Mouse (Mus musculus) lung, postnatal 0 days (tissue): ENCODE data around the gene Fto. TPM values are rescaled to one million over a fixed set of nuclear protein-coding genes. Genes with fewer than 3 reads are reported as not detected.

Experiments
- ATAC-seq: fragments of 200-750 bp; cut with Nextera tagmentation; 2 replicates; pipeline ENCODE4 v1.8.0; 2017; ENCODE audit warnings: moderate library complexity
- DNase-seq: peaks from one replicate; pipeline ENCODE4 v3.0.0-alpha.2; 2016; ENCODE audit warnings: low spot score
- H3K27ac ChIP-seq: fragments of 300-500 bp; sonication (generic); 2 replicates; pipeline ENCODE4 v1.5.1; 2014; ENCODE audit warnings: antibody characterized with exemption, mild to moderate bottlenecking, low read length, mixed read lengths
- H3K27me3 ChIP-seq: fragments of 300-500 bp; sonication (generic); replicated peaks from 2 replicates; pipeline ENCODE4 v1.6.1; 2014; ENCODE audit warnings: low read length, mixed read lengths; ENCODE audit not compliant: insufficient read depth
- H3K36me3 ChIP-seq: fragments of 300-500 bp; sonication (generic); 2 replicates; pipeline ENCODE4 v1.6.1; 2014; ENCODE audit warnings: low read length, mixed read lengths; ENCODE audit not compliant: insufficient read depth
- H3K4me1 ChIP-seq: fragments of 300-500 bp; sonication (generic); 2 replicates; pipeline ENCODE4 v1.6.1; 2014; ENCODE audit warnings: antibody characterized with exemption, low read depth, low read length, mixed read lengths; ENCODE audit not compliant: insufficient read depth
- H3K4me2 ChIP-seq: fragments of 300-500 bp; sonication (generic); replicated peaks from 2 replicates; pipeline ENCODE4 v1.6.1; 2014; ENCODE audit warnings: low read depth, mild to moderate bottlenecking, low read length, moderate library complexity, mixed read lengths
- H3K4me3 ChIP-seq: fragments of 300-500 bp; sonication (generic); 2 replicates; pipeline ENCODE4 v1.5.1; 2014; ENCODE audit warnings: low read depth, low read length
- H3K9ac ChIP-seq: fragments of 300-500 bp; sonication (generic); replicated peaks from 2 replicates; pipeline ENCODE4 v1.6.1; 2014; ENCODE audit warnings: low read depth, mild to moderate bottlenecking
- H3K9me3 ChIP-seq: fragments of 300-500 bp; sonication (generic); 2 replicates; pipeline ENCODE4 v1.6.1; 2016; ENCODE audit warnings: low read length, mixed read lengths
- CTCF ChIP-seq: IDR thresholded peaks from 2 replicates; pipeline ENCODE4 v1.5.1; 2016; ENCODE audit warnings: antibody characterized with exemption, mild to moderate bottlenecking
- EP300 ChIP-seq: IDR thresholded peaks from 2 replicates; pipeline ENCODE4 v1.6.1; 2016; ENCODE audit warnings: antibody characterized with exemption, mild to moderate bottlenecking, control low read depth
- WGBS: fragments of 180-500 bp; shearing (Covaris S2); extraction: QIAGEN DNeasy Blood & Tissue Kit; methylation state at CpG from one replicate; pipeline ENCODE4 v1.1.7; 2014; 5-methylcytosine and 5-hydroxymethylcytosine counted together
- polyA plus RNA-seq: library from polyadenylated mRNA; unstranded; fragments of >200 nt; fragmentation: Nextera tagmentation; extraction: Ambion mirVana; gene quantifications from 2 replicates; pipeline ENCODE4 v1.2.1, GENCODE M21; 2015

Fto gene
- polyA plus RNA-seq, 1 experiment from 2014 or later, result 29.8 TPM

DNA sequence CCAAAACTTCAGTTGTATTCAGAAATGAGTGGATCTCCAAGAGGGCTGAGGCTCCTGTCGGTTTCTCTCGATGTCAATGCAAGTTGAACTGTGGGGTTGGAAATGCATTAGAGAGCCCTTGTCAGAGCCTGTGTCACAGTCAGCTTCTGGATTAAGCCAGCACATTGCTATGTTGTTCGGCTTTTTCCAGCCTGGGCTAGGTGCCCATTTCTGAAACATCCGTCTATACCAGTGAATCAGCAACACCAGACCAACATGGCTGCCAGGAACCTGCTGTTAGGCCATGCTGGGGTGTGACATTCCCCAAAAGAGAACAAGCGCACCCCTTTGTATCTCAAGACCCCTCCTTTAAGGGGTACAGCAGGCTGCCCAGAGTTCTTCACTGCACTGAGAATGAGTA is 293.8 kb downstream of the Fto start:
- Histone ChIP-seq H3K4me1 (no peaks in the 10 kb centered on the region), H3K9ac (no peak overlapping the region), H3K4me3 (no peak overlapping the region), H3K27me3 (no peaks in the 10 kb centered on the region), H3K9me3 (no peaks in the 10 kb centered on the region), H3K36me3 (no peaks in the 10 kb centered on the region), H3K27ac (no peak overlapping the region), H3K4me2 (no peak overlapping the region)
- WGBS, result 76% methylated on average over 5 of the region's 5 CpGs
- DNase-seq (no peak), ATAC-seq (no peak)
- TF ChIP-seq CTCF (no peak), EP300 (no peak)

DNA sequence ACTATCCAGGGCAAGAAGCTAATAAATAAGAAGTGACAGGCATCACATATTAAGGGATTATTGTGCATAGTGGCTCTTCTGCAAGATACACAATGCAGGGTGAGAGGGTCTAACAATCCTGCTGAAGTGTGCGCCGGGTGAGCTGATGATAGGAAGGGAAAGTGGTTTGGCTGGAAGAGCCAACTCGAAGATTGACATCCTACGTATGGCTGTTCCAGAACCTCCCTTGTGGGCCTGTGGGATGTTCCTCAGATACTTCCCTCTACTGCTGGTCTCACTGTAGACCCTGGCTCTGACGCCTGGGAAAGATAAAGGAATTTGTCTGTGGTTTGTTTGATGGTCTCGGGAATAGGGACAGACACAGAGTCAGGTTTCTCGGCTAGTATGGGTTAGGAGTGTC is 297.9 kb downstream of the Fto start:
- Histone ChIP-seq H3K27ac (no peak overlapping the region), H3K36me3 (no peaks in the 10 kb centered on the region), H3K4me3 (no peak overlapping the region), H3K4me1 (no peaks in the 10 kb centered on the region), H3K4me2 (no peak overlapping the region), H3K9me3 (no peaks in the 10 kb centered on the region), H3K27me3 (no peaks in the 10 kb centered on the region), H3K9ac (no peak overlapping the region)
- ATAC-seq, result no peak
- TF ChIP-seq CTCF, result no peak
- TF ChIP-seq EP300, result no peak
- WGBS, result 66% methylated on average over 7 of the region's 7 CpGs
- no peak for DNase-seq

DNA sequence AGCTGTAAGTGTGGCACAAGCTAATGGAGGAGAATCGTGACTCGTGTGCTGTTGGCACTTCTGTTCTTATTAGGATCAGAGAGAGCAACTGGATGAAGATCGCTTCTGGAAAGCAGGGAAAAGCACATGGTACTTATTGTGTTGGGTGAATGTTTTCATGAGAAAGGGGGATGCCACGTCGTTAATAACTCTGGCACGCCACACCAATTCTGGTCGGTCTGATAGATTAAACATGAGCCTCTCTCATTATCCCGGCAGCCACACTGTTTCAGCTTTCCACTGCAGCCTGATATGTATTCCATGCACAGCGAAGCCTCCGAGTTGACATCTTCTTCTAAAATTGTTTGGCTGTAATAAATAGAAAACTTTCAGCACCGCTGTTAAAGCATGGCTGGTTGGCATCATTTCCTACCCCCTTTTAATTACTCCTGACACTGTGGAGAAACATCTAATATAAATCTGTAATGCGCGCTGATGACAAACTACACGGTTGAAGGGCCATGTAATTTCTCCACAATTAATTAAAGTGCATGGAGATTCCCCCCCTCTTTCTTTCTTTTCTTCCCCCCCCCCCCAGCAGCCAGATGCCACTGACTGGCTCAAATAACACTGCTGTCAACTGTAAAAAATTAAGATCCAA is 298.5 kb downstream of the Fto start:
- Histone ChIP-seq H3K4me2 (no peak overlapping the region), H3K9ac (no peak overlapping the region), H3K9me3 (no peaks in the 10 kb centered on the region), H3K27me3 (no peaks in the 10 kb centered on the region), H3K27ac (no peak overlapping the region), H3K4me1 (no peaks in the 10 kb centered on the region), H3K36me3 (no peaks in the 10 kb centered on the region), H3K4me3 (no peak overlapping the region)
- ATAC-seq (no peak), DNase-seq (no peak)
- WGBS, result 81% methylated on average over 14 of the region's 14 CpGs
- TF ChIP-seq CTCF, result no peak
- no peak for TF ChIP-seq EP300

DNA sequence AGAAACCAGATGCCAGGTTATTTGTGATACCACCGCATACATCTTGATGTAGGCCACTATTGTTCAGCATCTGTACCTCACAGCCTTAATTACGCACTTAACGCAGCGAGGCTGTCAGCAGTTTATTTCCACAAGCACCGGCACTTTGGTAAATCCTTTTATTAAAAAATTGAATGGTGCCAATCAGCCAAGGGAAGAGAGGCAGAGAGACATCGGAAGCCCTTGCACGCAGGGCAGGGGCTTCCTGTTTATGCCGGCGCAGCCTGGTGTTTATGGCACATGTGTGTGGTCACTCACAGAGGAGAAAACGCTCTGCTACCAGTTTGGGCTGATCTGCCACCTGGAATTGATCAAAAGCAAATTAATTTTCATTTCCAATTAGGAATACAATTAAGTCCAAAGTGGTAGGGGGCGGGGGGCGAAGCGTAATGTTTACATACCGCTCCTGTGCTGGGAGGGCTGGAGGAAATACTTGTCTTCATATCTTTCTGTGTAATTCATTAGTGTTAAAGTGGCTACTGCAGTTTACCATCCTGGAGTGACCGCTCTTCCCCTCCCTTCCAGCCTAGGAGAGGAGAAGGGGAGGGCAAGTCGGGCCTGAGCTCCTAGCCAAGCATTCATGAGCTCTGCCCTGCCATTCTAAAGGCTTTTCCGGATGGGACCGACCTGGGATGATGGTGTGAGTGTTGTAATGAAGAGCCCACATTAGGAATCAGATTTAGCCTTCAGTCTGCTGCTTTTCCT is 299.2 kb downstream of the Fto start:
- H3K4me3 ChIP-seq, result no peak overlapping the region
- H3K27me3 ChIP-seq, result no peaks in the 10 kb centered on the region
- H3K9me3 ChIP-seq, result no peaks in the 10 kb centered on the region
- no peak overlapping the region for H3K9ac ChIP-seq
- no peaks in the 10 kb centered on the region for H3K36me3 ChIP-seq
- no peak for DNase-seq
- no peak overlapping the region for H3K4me2 ChIP-seq
- ATAC-seq, result no peak; the same call in 1 of the 2 replicates
- H3K27ac ChIP-seq, result no peak overlapping the region
- TF ChIP-seq CTCF (no peak), EP300 (no peak)
- H3K4me1 ChIP-seq, result no peaks in the 10 kb centered on the region
- WGBS, result 45% methylated on average over 18 of the region's 18 CpGs

DNA sequence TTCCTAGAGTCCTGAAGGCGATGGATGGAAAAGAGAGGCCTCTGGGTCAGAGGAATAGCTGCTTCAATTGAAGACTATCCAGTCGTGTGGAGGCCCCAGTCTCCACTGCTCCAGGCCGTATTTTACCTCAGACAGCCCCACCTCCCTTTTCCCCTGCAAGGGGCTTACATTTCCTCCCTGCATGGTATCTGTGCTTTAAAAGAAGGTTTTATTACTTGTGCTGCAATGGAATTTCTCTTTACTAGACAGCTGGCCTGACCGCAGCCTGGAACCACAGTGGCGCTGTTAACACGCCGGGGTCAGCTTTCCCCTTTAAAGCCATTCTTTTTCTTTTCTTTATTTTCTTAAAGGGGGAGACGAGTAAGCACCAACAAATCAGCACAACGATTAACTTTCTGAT is 300.3 kb downstream of the Fto start:
- H3K9ac ChIP-seq, result no peak overlapping the region
- TF ChIP-seq CTCF (no peak), EP300 (no peak)
- ATAC-seq, result no peak
- no peak for DNase-seq
- no peaks in the 10 kb centered on the region for H3K4me1 ChIP-seq
- no peak overlapping the region for H3K27ac ChIP-seq
- no peak overlapping the region for H3K4me3 ChIP-seq
- no peaks in the 10 kb centered on the region for H3K27me3 ChIP-seq
- no peak overlapping the region for H3K4me2 ChIP-seq
- no peaks in the 10 kb centered on the region for H3K9me3 ChIP-seq
- H3K36me3 ChIP-seq, result no peaks in the 10 kb centered on the region
- WGBS, result 63% methylated on average over 9 of the region's 9 CpGs

DNA sequence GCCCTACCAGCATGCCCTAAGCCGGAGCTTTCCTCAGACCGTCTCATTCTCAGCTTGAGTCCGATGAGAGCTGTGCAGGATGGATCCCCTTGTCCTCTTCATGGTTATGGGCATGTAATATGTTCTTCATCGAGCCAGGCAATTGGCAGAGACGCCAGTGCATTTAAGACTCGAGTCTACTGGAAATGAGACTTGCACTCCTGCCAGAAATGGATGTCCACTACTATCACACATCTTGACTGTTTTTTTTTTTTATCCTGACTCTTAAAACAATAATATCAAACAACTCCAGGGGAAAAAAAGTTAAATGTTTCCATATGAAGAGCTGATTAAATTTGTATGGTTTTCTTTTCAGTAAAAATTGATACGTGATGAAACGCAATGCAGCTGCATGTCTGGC is 301.9 kb downstream of the Fto start:
- Histone ChIP-seq H3K36me3 (no peaks in the 10 kb centered on the region), H3K4me3 (no peak overlapping the region)

More for the DNA sequence above, 301.9 kb downstream of the Fto start:
- ATAC-seq (no peak), DNase-seq (no peak)
- Histone ChIP-seq H3K4me2 (no peak overlapping the region), H3K9me3 (no peaks in the 10 kb centered on the region), H3K9ac (no peak overlapping the region), H3K27ac (no peak overlapping the region), H3K4me1 (no peaks in the 10 kb centered on the region), H3K27me3 (no peaks in the 10 kb centered on the region)
- TF ChIP-seq CTCF (no peak), EP300 (no peak)
- WGBS, result 82% methylated on average over 8 of the region's 8 CpGs
